Mouse (Mus musculus) embryonic fibroblast, embryonic 13.5 days (primary cell): ENCODE results near the gene Htr5a.

ENCODE experiments used
- CTCF ChIP-seq: IDR thresholded peaks from 2 replicates; pipeline ENCODE4 v1.5.1; 2011; ENCODE audit warnings: mild to moderate bottlenecking, control low read depth, low read length, moderate library complexity, borderline replicate concordance; ENCODE audit not compliant: insufficient read depth
- POLR2A ChIP-seq: IDR thresholded peaks from 2 replicates; pipeline ENCODE4 v1.6.1; 2011; ENCODE audit warnings: low read depth, mild to moderate bottlenecking, control low read depth, low read length, moderate library complexity

DNA sequence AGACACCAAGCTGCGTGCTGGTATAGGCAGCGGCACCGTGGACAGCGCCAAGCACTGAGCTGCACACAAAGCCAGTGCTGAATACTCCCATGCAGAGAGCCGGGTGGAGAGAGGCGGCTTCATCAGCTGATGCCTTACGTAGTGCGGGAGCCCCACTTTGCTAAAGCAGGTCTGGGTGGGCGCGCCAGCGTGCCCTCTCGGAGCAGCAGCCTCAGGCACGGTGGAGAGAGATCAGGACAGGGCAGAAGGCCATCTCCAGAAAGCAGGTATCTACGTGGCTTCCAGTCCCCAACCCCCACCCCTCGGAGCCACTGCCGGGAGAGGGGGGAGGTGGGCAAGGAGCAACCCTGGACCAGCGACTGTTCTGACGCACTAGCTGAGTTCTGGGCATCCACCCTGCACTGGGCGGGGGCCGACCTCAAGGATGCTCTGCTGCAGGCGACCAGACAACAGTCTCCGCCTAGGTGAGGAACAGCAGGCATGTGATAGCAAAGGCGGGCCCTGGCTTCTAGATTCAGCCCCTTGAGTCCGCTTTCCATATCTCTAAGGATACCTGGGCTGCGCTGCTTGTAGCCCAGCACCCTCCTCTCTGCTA is at the start of gene Htr5a:
- TF ChIP-seq POLR2A (no peak), CTCF (no peak)
